Comparison of ENCODE assay signal across 13 mouse cellular contexts in genomic region chr9:57014766-57015165, GRCm38 (mm10). TPM values are rescaled to one million over a fixed set of nuclear protein-coding genes. Genes with fewer than 3 reads are reported as not detected.
A peak's percentile ranks its signal among the peaks of the same experiment; 100 is the strongest.
DNase-seq lines count a peak whose midpoint lies in the region; ATAC-seq and TF ChIP-seq lines count a peak whose summit lies in the region.
"Had no signal": no experiment of that assay in that cellular context is flagged by ENCODE, and none has a peak within 500 bp of the region (broad histone marks: within the 10 kb centered on the region; RNA-seq: fewer than 3 reads in every experiment).

No protein-coding gene starts in this region.

- H3K27ac ChIP-seq in heart, embryonic 11.5 days (ENCODE audit: low read depth, low read length) = no peak overlapping the region
- H3K27ac ChIP-seq in lung, embryonic 14.5 days (ENCODE audit: low read depth) = no peak overlapping the region
- no peak overlapping the region for H3K27ac ChIP-seq in stomach, postnatal 0 days (replicated peaks)
- H3K27ac ChIP-seq: embryonic facial prominence, embryonic 13.5 days; limb, embryonic 13.5 days; neural tube, embryonic 12.5 days had no signal

- DNase-seq in heart, adult 18-20 months = peak; percentile 53 to 78
- DNase-seq in lung, embryonic 14.5 days = no peak
- no peak for DNase-seq in lung, postnatal 4 days
- DNase-seq in kidney, adult 8-10 months = peak; percentile 45 to 56
- no peak for DNase-seq in stomach, postnatal 0 days (ENCODE audit: low spot score)
- DNase-seq in right cerebral cortex, postnatal 14 days = no peak
- DNase-seq: cerebellum, adult 18-20 months; layer of hippocampus, adult 9-11 months had no signal

- TF ChIP-seq CTCF in lung, embryonic 14.5 days (IDR thresholded peaks at IDR 0.05; ENCODE audit: low read depth) = 0 out of 2 replicates have a peak, but pooled peaks have one; percentile 26
- TF ChIP-seq CTCF in stomach, postnatal 0 days (IDR thresholded peaks at IDR 0.05; ENCODE audit: low read depth) = peak; percentile 40

- no peaks in the 10 kb centered on the region for H3K27me3 ChIP-seq in heart, embryonic 11.5 days (ENCODE audit: control insufficient read depth, insufficient read depth, low read length)
- H3K27me3 ChIP-seq in lung, embryonic 14.5 days (ENCODE audit: insufficient read depth, low read length) = no peaks in the 10 kb centered on the region
- H3K27me3 ChIP-seq in stomach, postnatal 0 days (ENCODE audit: control insufficient read depth, insufficient read depth, low read length) = no peaks in the 10 kb centered on the region
- H3K27me3 ChIP-seq: embryonic facial prominence, embryonic 13.5 days; limb, embryonic 13.5 days; megakaryocyte, embryonic 14.5 days; neural tube, embryonic 12.5 days had no signal

- no peak for TF ChIP-seq EP300 in stomach, postnatal 0 days (optimal IDR thresholded peaks at IDR 0.05)

- no peaks in the 10 kb centered on the region for H3K4me1 ChIP-seq in heart, embryonic 11.5 days (ENCODE audit: control insufficient read depth, insufficient read depth, low read length)
- H3K4me1 ChIP-seq in lung, embryonic 14.5 days (ENCODE audit: insufficient read depth) = no peaks in the 10 kb centered on the region
- H3K4me1 ChIP-seq in stomach, postnatal 0 days (replicated peaks; ENCODE audit: control insufficient read depth, insufficient read depth) = no peaks in the 10 kb centered on the region
- H3K4me1 ChIP-seq: embryonic facial prominence, embryonic 13.5 days; limb, embryonic 13.5 days; megakaryocyte, embryonic 14.5 days; neural tube, embryonic 12.5 days had no signal

- ATAC-seq in heart, embryonic 11.5 days (replicated peaks; ENCODE audit: insufficient number of reproducible peaks, low FRiP score, low TSS enrichment) = no peak
- ATAC-seq in lung, embryonic 14.5 days (ENCODE audit: insufficient read depth) = no peak
- no peak for ATAC-seq in stomach, postnatal 0 days (ENCODE audit: low FRiP score, low TSS enrichment)

- H3K36me3 ChIP-seq in heart, embryonic 11.5 days (ENCODE audit: control insufficient read depth, insufficient read depth, low read length) = peaks cover 12% of the 10 kb centered on the region
- H3K36me3 ChIP-seq in lung, embryonic 14.5 days (ENCODE audit: insufficient read depth) = peaks cover 6% of the 10 kb centered on the region
- H3K36me3 ChIP-seq in stomach, postnatal 0 days (ENCODE audit: control insufficient read depth, insufficient read depth, low read length) = 0 out of 2 replicates have a peak, but pooled peaks cover 2% of the 10 kb centered on the region

- H3K9ac ChIP-seq in heart, embryonic 11.5 days (ENCODE audit: low read depth, low read length) = no peak overlapping the region
- no peak overlapping the region for H3K9ac ChIP-seq in lung, embryonic 14.5 days
- no peak overlapping the region for H3K9ac ChIP-seq in stomach, postnatal 0 days (ENCODE audit: low read length)
- H3K9ac ChIP-seq: embryonic facial prominence, embryonic 13.5 days; limb, embryonic 13.5 days; neural tube, embryonic 12.5 days had no signal

- H3K9me3 ChIP-seq in heart, embryonic 11.5 days (replicated peaks; ENCODE audit: control insufficient read depth, low read length) = 0 out of 2 replicates have a peak, but pooled peaks cover 2% of the 10 kb centered on the region
- H3K9me3 ChIP-seq in lung, embryonic 14.5 days (ENCODE audit: low read depth, low read length) = peaks cover 4% of the 10 kb centered on the region; the same call in 1 of the 2 replicates
- H3K9me3 ChIP-seq in stomach, postnatal 0 days (ENCODE audit: control insufficient read depth, low read length) = 0 out of 2 replicates have a peak, but pooled peaks cover 3% of the 10 kb centered on the region
- H3K9me3 ChIP-seq: limb, embryonic 13.5 days; neural tube, embryonic 12.5 days had no signal

- WGBS in heart, embryonic 11.5 days (ENCODE audit: insufficient replicate concordance) = 79% methylated on average over 1 of the region's 1 CpGs
- 88% methylated on average over 1 of the region's 1 CpGs for WGBS in lung, embryonic 14.5 days
- WGBS in stomach, postnatal 0 days = 74% methylated on average over 1 of the region's 1 CpGs

- H3K4me2 ChIP-seq in heart, embryonic 11.5 days = no peak overlapping the region
- H3K4me2 ChIP-seq in lung, embryonic 14.5 days = no peak overlapping the region
- no peak overlapping the region for H3K4me2 ChIP-seq in stomach, postnatal 0 days (replicated peaks; ENCODE audit: low read depth)
- H3K4me2 ChIP-seq: embryonic facial prominence, embryonic 13.5 days; limb, embryonic 13.5 days; neural tube, embryonic 12.5 days had no signal

- H3K4me3 ChIP-seq in heart, embryonic 11.5 days (ENCODE audit: low read depth, low read length) = no peak overlapping the region
- no peak overlapping the region for H3K4me3 ChIP-seq in lung, embryonic 14.5 days (ENCODE audit: low read depth, low read length)
- H3K4me3 ChIP-seq in stomach, postnatal 0 days (ENCODE audit: low read depth, low read length) = no peak overlapping the region
- H3K4me3 ChIP-seq: embryonic facial prominence, embryonic 13.5 days; limb, embryonic 13.5 days; megakaryocyte, embryonic 14.5 days; neural tube, embryonic 12.5 days had no signal

RNA-seq across cellular contexts. Expression of gene Ptpn9, which starts 20.0 kb away (rescaled TPM):
- total RNA-seq in heart, adult 18-20 months (2021) = 10 to 100 TPM in 1 of 2 experiments, 1 to 10 TPM in 1; 9.3 to 10.1 TPM
- polyA plus RNA-seq in heart, embryonic 11.5 days (2014; fragmentation: Nextera tagmentation; extraction: Ambion mirVana) = 21.9 and 22.0 TPM in 2 replicates
- 39.5 and 40.9 TPM in 2 replicates for polyA plus RNA-seq in lung, embryonic 14.5 days (2014; fragmentation: Nextera tagmentation; extraction: Ambion mirVana)
- 11.4 and 13.9 TPM in 2 replicates for polyA plus RNA-seq in stomach, postnatal 0 days (2015; fragmentation: Nextera tagmentation; extraction: Ambion mirVana)

RNA-seq across cellular contexts. Expression of gene Sin3a, which starts 57.1 kb away (rescaled TPM):
- total RNA-seq in heart, adult 18-20 months (2021) = 10 to 100 TPM; 23.0 to 23.6 TPM
- 34.4 TPM in 2 replicates for polyA plus RNA-seq in heart, embryonic 11.5 days (2014; fragmentation: Nextera tagmentation; extraction: Ambion mirVana)
- 49.2 and 52.1 TPM in 2 replicates for polyA plus RNA-seq in lung, embryonic 14.5 days (2014; fragmentation: Nextera tagmentation; extraction: Ambion mirVana)
- 10.4 and 10.6 TPM in 2 replicates for polyA plus RNA-seq in stomach, postnatal 0 days (2015; fragmentation: Nextera tagmentation; extraction: Ambion mirVana)

Comparison
In these comparisons a context has a peak if more than half of its experiments do, and no peak if none do; other contexts are left out.
1. DNase-seq: peak in heart, adult 18-20 months (2 of 2) and kidney, adult 8-10 months (2 of 2); none in lung, embryonic 14.5 days (single experiment), lung, postnatal 4 days (0 of 2), stomach, postnatal 0 days (single experiment) and right cerebral cortex, postnatal 14 days (single experiment).